Mouse (Mus musculus) spleen, adult 2 months (tissue): ENCODE results near the gene Med12l. TPM values are rescaled to one million over a fixed set of nuclear protein-coding genes. Genes with fewer than 3 reads are reported as not detected.

Experiments
- DNase-seq, 2 experiments: peaks; one replicate each; pipeline versions ENCODE4 v3.0.0 to v3.0.0-alpha.2; 2012 to 2021; ENCODE audit warnings: low spot score in 2 of 2, low read depth in 1 of 2
- H3K27ac ChIP-seq: fragments of 200-500 bp; 2 replicates; pipeline ENCODE4 v1.5.1; 2012; ENCODE audit warnings: low read length, inconsistent platforms; ENCODE audit not compliant: insufficient read depth
- H3K27me3 ChIP-seq: fragments of 200-500 bp; 2 replicates; pipeline ENCODE4 v1.6.1; 2012; ENCODE audit warnings: mild to moderate bottlenecking, moderate library complexity, low read length, inconsistent platforms; ENCODE audit not compliant: control insufficient read depth, insufficient read depth
- H3K36me3 ChIP-seq: fragments of 200-500 bp; 2 replicates; pipeline ENCODE4 v1.6.1; 2012; ENCODE audit warnings: mild to moderate bottlenecking, low read length, inconsistent platforms; ENCODE audit not compliant: control insufficient read depth, insufficient read depth
- H3K4me1 ChIP-seq: fragments of 200-500 bp; 2 replicates; pipeline ENCODE4 v1.6.1; 2011; ENCODE audit warnings: inconsistent platforms; ENCODE audit not compliant: control insufficient read depth, insufficient read depth, insufficient read length
- H3K4me3 ChIP-seq: fragments of 200-500 bp; 2 replicates; pipeline ENCODE4 v1.5.1; 2011; ENCODE audit warnings: mild to moderate bottlenecking, inconsistent platforms; ENCODE audit not compliant: insufficient read depth, insufficient read length; ENCODE audit errors: extremely low read depth
- CTCF ChIP-seq: fragments of 200-500 bp; IDR thresholded peaks from 2 replicates; pipeline ENCODE4 v1.5.1; 2011; ENCODE audit warnings: mild to moderate bottlenecking, inconsistent platforms; ENCODE audit not compliant: insufficient read depth, insufficient read length, insufficient replicate concordance; ENCODE audit errors: extremely low read depth
- POLR2A ChIP-seq: fragments of 200-500 bp; IDR thresholded peaks from 2 replicates; pipeline ENCODE4 v1.6.1; 2011; ENCODE audit warnings: low read depth, low read length, inconsistent platforms
- WGBS: fragments of 180-500 bp; shearing (Covaris S2); methylation state at CpG from one replicate; pipeline ENCODE4 v1.1.7; 2018; 5-methylcytosine and 5-hydroxymethylcytosine counted together
- polyA plus RNA-seq: library from polyadenylated mRNA; depleted of rRNA; stranded (reverse); fragments of >200 nt; gene quantifications from 2 replicates; pipeline ENCODE4 v1.2.3, GENCODE M21; 2012

The Med12l gene
- polyA plus RNA-seq, 1 experiment: 2.0 TPM

DNA sequence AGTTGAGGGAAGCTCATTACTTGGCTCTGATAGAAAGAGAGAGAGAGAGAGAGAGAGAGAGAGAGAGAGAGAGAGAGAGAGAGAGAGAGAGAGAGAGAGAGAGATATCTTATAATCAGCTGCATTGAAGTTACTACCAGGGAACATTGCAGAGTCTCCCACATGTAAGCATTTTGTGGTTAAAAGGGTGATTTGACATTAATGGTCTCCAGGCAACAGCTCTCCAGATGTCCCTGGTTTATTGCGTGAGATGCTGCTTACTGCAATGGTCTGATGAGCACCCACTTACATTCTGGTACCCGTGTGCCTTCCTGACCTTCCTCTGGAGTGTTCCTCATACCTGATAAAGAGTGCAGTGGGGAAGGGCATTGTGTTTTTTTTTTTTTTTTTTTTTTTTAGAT lies 149.3 kb downstream of the Med12l start:
- no peak for DNase-seq
- 25% methylated on average over 2 of the region's 2 CpGs for WGBS
- TF ChIP-seq POLR2A: no peak
- TF ChIP-seq CTCF: no peak
- H3K27ac ChIP-seq: no peak overlapping the region
- H3K4me1 ChIP-seq: peaks cover 7% of the 10 kb centered on the region
- H3K36me3 ChIP-seq: no peaks in the 10 kb centered on the region
- H3K27me3 ChIP-seq: no peaks in the 10 kb centered on the region
- no peak overlapping the region for H3K4me3 ChIP-seq

DNA sequence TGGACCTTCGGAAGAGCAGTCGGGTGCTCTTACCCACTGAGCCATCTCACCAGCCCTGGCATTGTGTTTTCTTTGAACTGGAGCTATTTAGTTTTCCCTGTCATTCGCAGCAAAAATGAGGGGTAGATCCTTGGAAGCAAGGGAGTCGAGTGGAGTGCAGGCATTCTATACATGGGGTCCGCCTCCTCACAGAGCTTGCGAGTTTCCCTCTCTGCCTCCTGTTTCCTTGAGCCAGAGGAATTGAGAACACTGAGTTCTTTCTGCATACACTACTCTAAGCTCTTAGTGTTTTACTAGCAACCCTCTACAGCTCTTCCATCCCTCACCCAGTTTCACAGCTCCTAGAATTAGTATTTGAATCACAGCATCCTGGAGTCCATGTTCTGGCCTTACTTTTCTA lies 149.8 kb downstream of the Med12l start:
- TF ChIP-seq POLR2A (no peak), CTCF (no peak)
- Histone ChIP-seq H3K4me1 (peaks cover 8% of the 10 kb centered on the region), H3K27ac (no peak overlapping the region), H3K36me3 (no peaks in the 10 kb centered on the region), H3K27me3 (no peaks in the 10 kb centered on the region), H3K4me3 (no peak overlapping the region)
- no peak for DNase-seq
- 91% methylated on average over 6 of the region's 6 CpGs for WGBS

DNA sequence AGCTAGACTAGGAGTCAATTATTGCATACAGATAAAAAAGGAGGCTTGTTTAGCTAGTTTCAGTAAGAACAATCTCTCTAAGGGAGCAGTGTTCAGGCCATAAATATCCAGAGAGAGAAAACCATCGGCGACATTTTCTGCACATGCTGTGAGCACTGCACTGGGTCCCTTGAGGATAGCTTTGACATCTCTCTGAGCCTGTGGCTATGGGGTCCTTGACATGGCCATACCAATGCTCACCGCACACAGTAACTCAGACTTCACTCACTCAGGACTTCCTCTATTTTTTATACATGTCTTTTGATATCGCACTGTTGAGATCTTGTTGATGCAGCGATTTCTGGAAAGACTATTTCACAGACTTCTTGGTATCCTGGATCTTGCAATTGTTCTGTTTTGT lies 151.4 kb downstream of the Med12l start:
- no peak overlapping the region for H3K4me3 ChIP-seq
- no peaks in the 10 kb centered on the region for H3K27me3 ChIP-seq
- TF ChIP-seq POLR2A: no peak
- no peak for TF ChIP-seq CTCF
- WGBS: 45% methylated on average over 5 of the region's 5 CpGs
- no peaks in the 10 kb centered on the region for H3K36me3 ChIP-seq
- H3K4me1 ChIP-seq: peaks cover 10% of the 10 kb centered on the region
- H3K27ac ChIP-seq: no peak overlapping the region
- no peak for DNase-seq

DNA sequence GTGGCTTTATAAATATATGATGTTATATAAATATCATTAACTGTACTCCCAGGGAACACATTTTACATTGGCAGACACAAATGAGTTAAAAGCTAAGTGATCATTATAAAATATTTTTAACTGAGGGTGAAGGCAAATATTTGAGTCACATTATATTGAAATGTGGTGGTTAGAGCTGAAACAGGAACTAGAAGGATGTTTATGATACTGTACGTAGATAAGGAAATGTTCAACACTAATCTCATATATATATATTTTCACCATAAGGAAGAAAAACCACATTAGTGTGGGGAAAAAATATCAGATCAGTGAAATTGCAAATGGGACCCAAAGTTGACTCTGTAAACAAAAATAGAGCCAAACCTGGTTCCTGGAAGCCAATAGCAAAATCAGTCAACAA lies 154.8 kb downstream of the Med12l start:
- peaks cover 6% of the 10 kb centered on the region for H3K4me1 ChIP-seq
- H3K27ac ChIP-seq: no peak overlapping the region
- TF ChIP-seq CTCF: no peak
- TF ChIP-seq POLR2A: no peak
- H3K27me3 ChIP-seq: no peaks in the 10 kb centered on the region
- 20% methylated on average over 1 of the region's 1 CpGs for WGBS
- DNase-seq: no peak
- H3K36me3 ChIP-seq: no peaks in the 10 kb centered on the region
- no peak overlapping the region for H3K4me3 ChIP-seq

GRCm38 (mm10) chr3:59167417-59168054 lies 161.9 kb downstream of the Med12l start:
- DNase-seq: no peak
- no peaks in the 10 kb centered on the region for H3K27me3 ChIP-seq
- WGBS: 94% methylated on average over 2 of the region's 2 CpGs
- H3K4me1 ChIP-seq: no peaks in the 10 kb centered on the region
- TF ChIP-seq POLR2A: no peak
- TF ChIP-seq CTCF: no peak
- H3K4me3 ChIP-seq: no peak overlapping the region
- no peaks in the 10 kb centered on the region for H3K36me3 ChIP-seq
- no peak overlapping the region for H3K27ac ChIP-seq

DNA sequence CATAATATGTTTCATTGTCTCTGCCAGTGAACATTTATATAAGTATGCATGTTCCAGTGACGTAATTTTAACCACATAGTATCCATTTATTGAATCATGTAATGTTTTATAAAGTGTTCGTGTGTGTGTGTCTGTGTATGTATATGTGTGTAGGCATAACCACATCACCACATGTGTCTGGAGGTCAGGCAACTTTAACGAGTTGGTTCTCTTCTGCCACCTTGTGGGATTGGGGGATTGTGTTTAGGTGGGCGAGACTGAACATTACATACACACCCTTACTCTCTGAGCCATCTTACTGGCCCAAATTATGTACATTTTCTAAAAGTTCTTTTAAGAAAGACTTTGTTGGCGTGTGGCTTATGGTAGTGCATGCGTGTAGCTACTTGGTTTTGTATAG lies 162.9 kb downstream of the Med12l start:
- H3K27ac ChIP-seq: no peak overlapping the region
- no peaks in the 10 kb centered on the region for H3K27me3 ChIP-seq
- no peak for TF ChIP-seq CTCF
- no peak for TF ChIP-seq POLR2A
- 66% methylated on average over 6 of the region's 6 CpGs for WGBS
- no peaks in the 10 kb centered on the region for H3K36me3 ChIP-seq
- no peak for DNase-seq
- no peaks in the 10 kb centered on the region for H3K4me1 ChIP-seq
- no peak overlapping the region for H3K4me3 ChIP-seq

- no peak overlapping the region for H3K4me3 ChIP-seq
- no peaks in the 10 kb centered on the region for H3K4me1 ChIP-seq
- TF ChIP-seq CTCF (no peak), POLR2A (no peak)
- no peak overlapping the region for H3K27ac ChIP-seq
- WGBS: 81% methylated on average over 4 of the region's 4 CpGs
- no peaks in the 10 kb centered on the region for H3K36me3 ChIP-seq
- no peaks in the 10 kb centered on the region for H3K27me3 ChIP-seq
- no peak for DNase-seq
These were observed 163.6 kb downstream of the Med12l start for GRCm38 (mm10) chr3:59169215-59169614.
